Mouse (Mus musculus): ENCODE data around the gene Cxcl15.

Cxcl15 gene

GRCm38 (mm10) chr5:90794195-90794625, at the start of gene Cxcl15:
TSS of gene Cxcl15 (plus strand) at chr5:90794534.
- in situ Hi-C loops (cut with MboI, MseI), result no loop called here

DNA sequence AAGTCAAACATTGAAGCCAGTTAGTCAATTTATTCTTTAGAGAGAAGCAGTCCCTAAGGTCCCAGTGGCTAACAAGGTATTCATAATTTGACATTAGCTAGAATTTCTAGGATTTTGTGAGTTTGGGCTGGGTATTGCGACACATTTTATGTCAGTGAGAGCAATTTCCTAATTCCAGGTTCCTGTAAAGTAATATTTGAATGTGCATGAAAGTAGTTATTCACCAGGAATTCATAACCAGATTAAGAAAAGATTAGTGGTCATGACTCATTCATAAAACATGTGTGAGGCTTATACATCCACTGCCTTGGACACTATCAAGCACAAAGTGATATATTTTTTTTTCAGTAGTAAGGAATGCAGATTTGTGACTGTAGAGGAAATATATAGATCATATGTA, 40.4 kb upstream of the Cxcl15 start:
- in situ Hi-C loops (cut with MboI, MseI), result no loop called here

DNA sequence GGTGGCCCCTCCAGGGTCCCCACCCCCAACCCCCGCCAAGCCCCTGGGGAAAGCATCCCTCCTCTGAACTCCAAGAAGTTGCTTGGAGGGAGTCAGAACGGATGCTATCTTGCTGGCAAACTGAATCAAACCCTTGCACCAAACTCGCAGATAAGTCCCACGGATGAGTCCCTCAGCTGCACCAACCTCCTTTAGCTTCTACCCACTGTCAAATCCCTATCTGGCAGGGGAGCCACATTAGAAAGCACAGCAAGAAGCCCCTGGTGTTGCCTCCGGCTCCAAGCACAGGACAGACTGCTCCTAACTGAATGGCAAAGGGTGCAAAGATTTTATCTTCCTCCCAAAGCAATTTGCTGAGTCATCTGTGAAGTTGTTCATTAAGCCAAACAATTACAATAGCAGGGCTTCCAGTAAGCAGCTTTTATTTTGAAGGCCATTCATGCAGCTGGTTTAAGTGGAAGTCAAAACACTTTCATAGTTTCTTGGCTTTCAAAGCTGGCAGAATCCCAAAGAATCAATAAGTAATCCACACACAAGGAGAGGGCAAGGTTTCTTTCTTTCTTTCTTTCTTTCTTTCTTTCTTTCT, 36.2 kb upstream of the Cxcl15 start:
- in situ Hi-C loops (cut with MboI, MseI), result no loop called here

DNA sequence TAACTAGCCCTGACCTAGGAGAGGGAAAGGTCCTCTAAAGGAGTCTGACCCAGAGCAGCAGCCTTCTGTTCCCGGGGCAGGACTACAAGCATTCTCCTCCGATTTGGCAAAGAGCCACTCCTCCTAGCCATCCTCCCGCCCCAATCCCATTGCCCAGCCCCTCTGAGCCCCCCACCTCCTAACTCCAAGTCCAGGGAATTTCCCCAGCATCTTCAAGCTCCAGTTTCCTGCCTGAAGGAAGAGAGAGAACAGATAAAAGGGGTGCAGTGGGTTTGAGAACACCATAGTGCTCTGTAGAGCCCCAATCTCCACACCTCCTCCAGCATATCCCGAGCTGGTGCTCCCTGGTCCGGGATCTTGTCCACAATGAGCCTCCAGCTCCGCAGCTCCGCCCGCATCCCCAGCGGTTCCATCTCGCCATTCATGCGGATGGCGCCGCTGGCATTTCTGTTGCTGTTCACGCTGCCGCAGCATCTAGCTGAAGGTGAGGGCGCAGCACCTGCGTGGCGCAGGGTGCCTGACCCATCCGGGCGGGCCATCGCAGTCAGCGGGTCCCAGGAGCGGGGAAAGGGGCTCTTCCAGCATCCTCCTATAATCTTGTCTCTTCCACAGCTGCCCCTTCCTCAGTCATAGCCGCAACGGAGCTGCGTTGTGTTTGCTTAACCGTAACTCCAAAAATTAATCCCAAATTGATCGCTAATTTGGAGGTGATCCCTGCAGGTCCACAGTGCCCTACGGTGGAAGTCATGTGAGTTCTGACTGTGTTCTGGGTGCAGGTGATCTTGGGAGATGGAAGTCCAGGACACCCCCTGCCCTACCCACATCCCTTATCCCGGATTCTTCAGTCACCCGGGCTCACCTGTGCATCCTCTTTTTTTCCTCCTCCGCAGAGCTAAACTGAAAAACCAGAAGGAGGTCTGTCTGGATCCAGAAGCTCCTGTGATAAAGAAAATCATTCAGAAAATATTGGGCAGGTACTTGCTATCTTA, 35.0 kb upstream of the Cxcl15 start, which contains the start of gene Cxcl5:
TSS of gene Cxcl5 (plus strand) at position 284 of the 989 bp plus-strand sequence.
- in situ Hi-C loops (cut with MboI, MseI), result no loop called here

DNA sequence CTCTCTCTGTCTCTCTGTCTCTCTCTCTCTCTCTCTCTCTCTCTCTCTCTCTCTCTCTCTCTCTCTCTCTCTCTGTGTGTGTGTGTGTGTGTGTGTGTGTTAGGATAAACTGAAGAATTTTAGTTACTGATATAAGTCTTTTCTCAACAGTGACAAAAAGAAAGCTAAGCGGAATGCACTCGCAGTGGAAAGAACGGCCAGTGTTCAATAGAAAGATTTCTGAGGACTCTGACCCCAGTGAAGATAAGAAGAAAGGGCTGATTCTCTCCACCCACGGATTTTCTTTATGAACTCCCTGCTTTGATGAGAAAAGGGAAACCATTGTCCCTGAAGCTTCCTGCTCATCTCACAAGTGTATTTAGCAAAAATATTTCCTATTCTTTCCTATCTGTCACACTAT, 34.0 kb upstream of the Cxcl15 start:
- in situ Hi-C loops (cut with MboI, MseI), result no loop called here

- in situ Hi-C loops (cut with MboI, MseI), result no loop called here
Measured at GRCm38 (mm10) chr5:90760844-90761243, 33.5 kb upstream of the Cxcl15 start.

DNA sequence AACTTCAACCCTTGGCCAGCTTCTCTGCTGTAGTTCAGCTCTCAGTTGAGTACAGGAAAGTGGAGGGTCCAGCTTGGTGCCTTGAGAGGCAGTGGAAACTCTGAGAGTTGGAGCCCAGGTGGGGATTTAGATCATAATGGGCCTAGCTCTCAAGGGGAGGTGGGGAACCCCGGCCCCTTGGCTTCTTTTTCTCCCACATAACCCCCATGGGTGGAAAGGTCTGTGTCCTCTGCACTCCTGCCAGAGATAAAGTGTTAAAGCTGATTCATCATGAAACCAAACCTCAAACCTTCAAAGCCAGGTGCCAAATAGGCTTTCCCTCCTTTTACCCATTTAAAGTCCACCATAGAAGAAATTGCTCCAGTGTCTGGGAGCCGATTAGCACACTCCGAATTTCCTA, 32.5 kb upstream of the Cxcl15 start:
- in situ Hi-C loops (cut with MboI, MseI), result no loop called here

- in situ Hi-C loops (cut with MboI, MseI), result no loop called here
Measured at GRCm38 (mm10) chr5:90763912-90764665, 30.2 kb upstream of the Cxcl15 start.

- in situ Hi-C loops (cut with MboI, MseI), result no loop called here
Measured at GRCm38 (mm10) chr5:90765821-90766606, 28.3 kb upstream of the Cxcl15 start.

DNA sequence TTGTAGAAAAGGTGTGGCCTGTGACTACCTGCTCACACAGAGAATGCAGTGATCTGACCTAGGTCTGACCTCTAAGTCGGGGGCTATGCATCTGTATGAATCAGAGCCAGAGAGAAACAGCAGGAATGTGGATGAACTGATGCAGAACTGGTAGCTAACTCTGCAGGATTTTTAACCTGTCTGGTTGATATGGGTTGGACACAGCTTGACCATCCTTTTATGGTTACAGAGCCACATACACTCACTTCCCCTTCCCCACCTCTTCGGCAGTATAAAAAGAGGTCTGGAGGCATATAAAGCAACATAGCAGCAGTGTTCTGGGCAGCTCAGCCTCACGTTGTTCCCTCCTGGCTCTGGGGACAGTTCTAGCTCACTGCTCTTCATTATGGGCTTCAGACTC, 26.1 kb upstream of the Cxcl15 start, which contains the start of gene Ppbp:
TSS of gene Ppbp (plus strand) at position 301 of the 400 bp plus-strand sequence.
- in situ Hi-C loops (cut with MboI, MseI), result no loop called here

GRCm38 (mm10) chr5:90771369-90771768, 23.0 kb upstream of the Cxcl15 start:
- in situ Hi-C loops (cut with MboI, MseI), result no loop called here

DNA sequence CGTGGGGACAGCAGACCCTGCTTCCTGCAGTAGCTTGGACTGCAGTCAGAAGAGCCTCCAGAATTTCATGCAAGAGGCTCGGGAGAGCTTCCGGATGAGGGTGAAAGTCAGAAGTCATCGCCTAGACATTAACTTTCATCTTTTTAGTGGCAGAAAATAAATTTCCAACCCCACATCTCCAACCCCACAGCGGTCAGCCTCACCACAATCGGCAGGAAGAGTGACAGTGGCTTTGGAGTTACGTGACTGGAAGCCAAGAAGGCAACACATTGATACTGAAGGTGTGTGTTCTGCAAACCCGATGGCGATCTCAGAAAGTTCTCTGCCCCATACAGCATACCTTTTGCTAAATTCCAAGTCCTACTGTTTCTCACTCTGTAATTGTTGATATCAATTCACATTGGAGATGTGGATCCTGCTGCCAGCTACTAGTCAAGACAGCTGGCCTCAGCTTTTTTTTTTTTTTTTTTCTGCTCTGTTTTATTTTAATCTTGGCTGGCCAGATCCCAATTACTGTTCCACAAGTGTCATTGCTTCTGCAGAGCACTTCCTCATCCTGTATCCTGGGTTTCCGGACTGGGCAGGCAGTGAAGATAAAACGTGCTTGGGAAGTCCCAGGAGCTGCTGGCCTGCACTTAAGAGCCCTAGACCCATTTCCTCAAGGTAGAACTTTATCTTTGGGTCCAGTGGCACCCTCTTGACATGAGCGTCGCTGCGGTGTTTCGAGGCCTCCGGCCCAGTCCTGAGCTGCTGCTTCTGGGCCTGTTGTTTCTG, 22.3 kb upstream of the Cxcl15 start, which contains the start of gene Pf4:
TSS of gene Pf4 (plus strand) at position 556 of the 774 bp plus-strand sequence.
- in situ Hi-C loops (cut with MboI, MseI), result no loop called here

GRCm38 (mm10) chr5:90775562-90775961, 18.8 kb upstream of the Cxcl15 start:
- in situ Hi-C loops (cut with MboI, MseI), result no loop called here

- in situ Hi-C loops (cut with MboI, MseI), result no loop called here
Measured at GRCm38 (mm10) chr5:90777621-90778020, 16.7 kb upstream of the Cxcl15 start.

DNA sequence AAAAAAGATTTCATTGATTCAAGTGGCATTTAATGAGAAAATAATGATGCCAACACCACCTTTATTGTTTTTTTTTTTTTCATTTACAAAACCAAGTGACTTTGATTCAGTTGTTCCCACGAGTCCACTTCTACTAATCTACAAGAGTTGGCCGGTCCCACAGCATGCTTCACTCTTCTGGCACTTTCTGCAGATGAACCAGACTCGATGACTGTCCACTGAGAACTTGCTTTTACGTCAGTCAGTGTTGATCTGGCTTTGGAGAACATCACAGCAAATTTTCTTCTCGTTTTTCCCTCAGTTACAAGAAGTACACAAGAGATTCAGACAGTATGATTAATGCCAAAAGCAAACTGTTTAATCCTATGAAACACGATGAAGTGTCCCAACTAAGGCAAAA, 15.5 kb upstream of the Cxcl15 start:
- in situ Hi-C loops (cut with MboI, MseI), result no loop called here

DNA sequence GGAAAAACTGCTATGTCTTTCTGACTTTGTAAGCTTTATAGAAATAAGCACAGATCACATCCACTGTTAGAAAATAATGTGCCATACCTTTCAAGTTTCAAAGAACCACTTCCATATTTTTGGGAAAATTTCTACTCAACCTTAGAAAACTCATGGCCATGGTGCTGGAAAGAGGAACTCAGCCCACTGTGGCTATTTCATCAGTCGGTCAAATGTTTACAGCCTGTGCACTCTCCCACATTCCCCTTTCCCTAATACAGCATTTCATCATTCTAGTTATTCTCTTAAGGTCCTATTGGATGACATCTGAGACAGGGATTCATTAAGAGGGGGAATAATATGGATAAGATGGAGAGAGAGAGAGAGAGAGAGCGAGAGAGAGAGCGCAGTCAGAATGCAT, 10.6 kb upstream of the Cxcl15 start:
- in situ Hi-C loops (cut with MboI, MseI), result loop anchor here in 1 of 2 experiments (5.0 kb wide), 1 partner anchor 131 kb away; no protein-coding TSS in a partner anchor

DNA sequence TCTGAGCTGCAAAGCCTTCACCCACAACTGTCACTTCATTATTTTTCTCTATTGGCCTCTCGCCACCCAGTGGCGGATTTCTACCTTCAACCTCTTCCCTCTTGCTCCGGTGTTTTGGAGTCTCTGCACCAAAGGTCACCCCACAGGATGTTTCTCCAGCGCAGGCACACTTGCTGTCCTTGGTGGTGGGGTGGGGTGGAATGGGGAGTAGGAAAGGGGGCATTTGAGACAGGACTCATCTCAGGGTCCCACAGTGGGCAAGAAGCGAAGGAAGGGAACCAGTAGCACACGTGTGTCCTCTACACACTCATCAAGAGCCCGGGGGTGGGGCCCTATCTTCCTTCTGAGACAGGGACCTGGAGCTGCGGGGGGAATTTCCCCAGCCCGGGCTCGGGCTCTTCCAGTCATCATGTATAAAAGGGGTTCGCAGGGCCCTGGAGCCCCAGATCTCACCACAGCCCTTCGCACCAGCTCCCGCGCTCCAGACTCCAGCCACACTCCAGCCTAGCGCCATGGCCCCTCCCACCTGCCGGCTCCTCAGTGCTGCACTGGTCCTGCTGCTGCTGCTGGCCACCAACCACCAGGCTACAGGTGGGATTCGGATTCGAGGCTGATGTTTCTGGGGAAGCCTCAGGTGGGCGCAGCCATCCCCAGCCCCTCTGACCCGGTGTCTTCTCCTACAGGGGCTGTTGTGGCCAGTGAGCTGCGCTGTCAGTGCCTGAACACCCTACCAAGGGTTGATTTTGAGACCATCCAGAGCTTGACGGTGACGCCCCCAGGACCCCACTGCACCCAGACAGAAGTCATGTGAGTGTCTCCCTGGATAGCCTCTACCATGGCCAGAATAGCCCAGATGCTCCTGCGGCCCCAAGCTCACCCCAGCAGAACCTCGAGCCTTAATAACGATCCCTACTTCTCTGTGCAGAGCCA, 8.4 kb upstream of the Cxcl15 start, which contains the start of gene Cxcl3:
TSS of gene Cxcl3 (plus strand) at position 445 of the 930 bp plus-strand sequence.
- in situ Hi-C loops (cut with MboI, MseI), result loop anchor here in 1 of 2 experiments (5.0 kb wide), 1 partner anchor 129 kb away; no protein-coding TSS in a partner anchor

DNA sequence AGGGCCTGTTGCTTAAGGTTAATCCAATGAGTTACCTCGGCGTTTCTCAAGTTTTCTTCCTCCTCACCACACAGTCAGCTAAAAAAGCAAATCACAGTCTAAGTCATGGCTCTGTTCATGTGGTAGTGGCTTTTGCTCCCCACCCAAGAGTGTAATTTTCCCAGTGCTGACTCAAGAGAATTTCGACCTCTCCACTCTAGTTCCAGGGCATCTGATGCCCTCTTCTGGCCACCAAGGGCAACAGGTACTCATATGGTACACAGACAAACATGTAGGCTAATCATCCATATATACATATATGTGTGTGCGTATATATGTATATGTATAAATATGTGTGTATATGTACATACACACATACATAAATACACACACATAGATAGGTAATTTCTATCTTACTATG, 6.2 kb upstream of the Cxcl15 start:
- in situ Hi-C loops (cut with MboI, MseI), result loop anchor here in 1 of 2 experiments (5.0 kb wide), 1 partner anchor 131 kb away; no protein-coding TSS in a partner anchor
